Mouse (Mus musculus): Measurements from ENCODE around the gene Arhgap42.
A peak's percentile ranks its signal among the peaks of the same experiment; 100 is the strongest.

Arhgap42 gene

DNA sequence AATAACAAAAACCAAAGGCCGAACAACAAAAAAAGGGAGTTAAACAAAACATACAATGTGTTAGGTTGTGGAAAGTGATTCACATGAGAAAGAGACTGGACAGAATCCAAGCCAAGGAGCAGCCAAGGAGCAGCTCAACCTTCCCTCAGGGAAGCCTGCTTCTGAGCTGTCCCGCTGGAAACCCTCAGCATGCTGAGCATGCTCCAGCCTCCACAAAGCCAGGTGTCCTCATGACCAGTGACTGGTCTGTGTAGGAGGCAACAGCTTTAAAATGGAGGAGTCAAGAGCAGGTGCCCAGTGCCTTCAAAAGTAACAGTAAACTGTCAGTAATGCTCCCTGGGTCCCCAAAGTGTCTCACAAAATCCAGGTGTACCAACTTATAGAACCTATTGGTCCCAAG is 28.4 kb downstream of the Arhgap42 start:
- DNase-seq (ENCODE audit: low read depth): peak; percentile 45

GRCm38 (mm10) chr9:9208205-9208604 is 30.7 kb downstream of the Arhgap42 start:
- no peak for DNase-seq (ENCODE audit: low read depth)

- DNase-seq (ENCODE audit: low read depth): no peak
Measured at GRCm38 (mm10) chr9:9207251-9207650, 31.6 kb downstream of the Arhgap42 start.

- no peak for DNase-seq (ENCODE audit: low read depth)
Measured at GRCm38 (mm10) chr9:9200827-9201388, 38.0 kb downstream of the Arhgap42 start.

DNA sequence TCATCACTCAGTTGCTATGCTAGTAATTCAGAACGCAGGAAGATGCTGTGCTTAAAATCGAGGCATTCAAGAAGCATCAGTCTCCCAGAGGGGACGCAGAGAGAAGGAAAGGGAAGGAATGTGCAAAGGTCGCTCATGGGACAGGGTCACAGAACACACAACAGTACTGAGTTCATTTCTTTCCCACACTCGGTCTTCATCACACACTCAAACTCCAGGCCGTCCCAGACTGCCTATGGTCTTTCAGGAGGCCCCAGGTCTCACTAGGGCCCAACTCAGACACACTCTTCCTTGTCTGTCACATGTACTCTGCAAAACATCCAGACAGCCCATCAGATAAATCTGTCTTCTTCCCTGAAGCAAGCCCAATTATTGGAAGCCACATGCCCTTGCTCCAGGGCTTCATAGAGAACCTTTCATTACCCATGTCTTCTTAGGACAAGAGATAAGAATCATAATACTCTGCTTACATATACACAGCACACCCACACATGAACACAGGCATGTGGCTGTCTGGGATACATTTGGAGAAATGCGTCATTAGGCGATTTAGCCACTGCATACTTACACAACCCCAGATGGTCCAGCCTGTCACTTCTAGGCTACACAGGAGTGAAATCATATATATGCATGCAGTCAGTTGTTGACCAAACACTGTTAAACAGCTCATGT is 39.6 kb downstream of the Arhgap42 start:
- no peak for DNase-seq (ENCODE audit: low read depth)

DNA sequence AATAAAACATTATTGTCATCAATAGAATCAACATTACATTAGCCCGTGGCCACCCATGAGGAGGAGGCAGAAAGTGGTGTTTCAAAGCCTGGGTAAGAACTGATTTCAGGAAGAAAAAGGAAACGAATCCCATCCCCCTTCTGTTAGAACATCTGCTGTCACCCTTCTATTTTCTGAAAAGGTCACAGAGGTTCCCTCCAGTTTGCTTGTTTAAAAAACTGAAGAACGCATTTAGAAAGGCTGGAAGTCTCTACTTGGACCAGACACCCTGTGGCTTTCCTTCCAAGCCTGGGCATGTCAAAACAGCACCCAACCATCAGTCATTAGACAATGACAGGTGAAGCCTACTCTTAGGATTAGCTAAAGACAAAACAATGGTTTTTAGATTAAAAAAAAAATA is 40.3 kb downstream of the Arhgap42 start:
- no peak for DNase-seq (ENCODE audit: low read depth)

GRCm38 (mm10) chr9:9196046-9196445 is 42.9 kb downstream of the Arhgap42 start:
- DNase-seq (ENCODE audit: low read depth): peak; percentile 17

DNA sequence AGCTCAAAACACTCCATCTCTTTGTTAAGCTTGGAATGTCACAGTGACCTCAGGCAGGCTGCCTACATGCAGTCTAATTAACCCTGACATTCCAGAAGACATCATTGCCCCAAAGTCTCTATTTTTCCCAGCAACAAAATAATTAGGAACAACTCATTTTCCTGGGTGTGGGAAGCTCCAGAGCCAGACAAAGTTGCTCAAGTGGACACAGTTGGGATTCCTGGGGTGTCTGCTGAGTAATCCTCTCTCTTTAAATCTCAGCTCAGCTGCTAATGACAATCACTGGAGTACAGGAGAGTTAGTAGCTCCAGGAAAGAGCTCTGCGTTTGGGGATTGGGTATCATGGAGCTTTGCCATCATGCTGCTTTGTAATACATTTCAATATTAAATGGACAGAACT is 44.4 kb downstream of the Arhgap42 start:
- no peak for DNase-seq (ENCODE audit: low read depth)

GRCm38 (mm10) chr9:9192716-9193115 is 46.2 kb downstream of the Arhgap42 start:
- no peak for DNase-seq (ENCODE audit: low read depth)

GRCm38 (mm10) chr9:9190835-9191234 is 48.1 kb downstream of the Arhgap42 start:
- no peak for DNase-seq (ENCODE audit: low read depth)

DNA sequence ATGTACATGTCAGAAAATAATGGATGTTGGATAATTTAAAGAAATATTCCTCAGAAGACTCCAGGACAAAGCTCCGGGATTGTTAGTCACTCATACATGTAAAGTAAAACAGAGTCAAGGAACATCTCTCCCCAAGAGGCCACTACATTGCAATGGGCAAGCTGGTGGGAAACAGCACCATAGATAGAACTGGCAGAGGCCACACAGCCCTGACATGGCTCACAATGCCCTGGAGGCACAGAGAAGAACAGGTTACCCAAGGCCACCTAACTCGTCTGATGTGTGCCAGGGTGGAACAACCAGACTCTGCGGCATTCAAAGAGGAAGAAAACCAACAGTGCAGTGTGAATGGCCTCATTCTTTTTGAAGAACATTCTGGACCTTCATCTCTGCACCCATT is 50.7 kb downstream of the Arhgap42 start:
- DNase-seq (ENCODE audit: low read depth): peak; percentile 10

GRCm38 (mm10) chr9:9177745-9178144 is 61.2 kb downstream of the Arhgap42 start:
- DNase-seq (ENCODE audit: low read depth): no peak

GRCm38 (mm10) chr9:9174924-9175323 is 64.0 kb downstream of the Arhgap42 start:
- DNase-seq (ENCODE audit: low read depth): no peak

- no peak for DNase-seq (ENCODE audit: low read depth)
Measured at GRCm38 (mm10) chr9:9174206-9174605, 64.7 kb downstream of the Arhgap42 start.

- DNase-seq (ENCODE audit: low read depth): no peak
Measured at GRCm38 (mm10) chr9:9173091-9173490, 65.8 kb downstream of the Arhgap42 start.

DNA sequence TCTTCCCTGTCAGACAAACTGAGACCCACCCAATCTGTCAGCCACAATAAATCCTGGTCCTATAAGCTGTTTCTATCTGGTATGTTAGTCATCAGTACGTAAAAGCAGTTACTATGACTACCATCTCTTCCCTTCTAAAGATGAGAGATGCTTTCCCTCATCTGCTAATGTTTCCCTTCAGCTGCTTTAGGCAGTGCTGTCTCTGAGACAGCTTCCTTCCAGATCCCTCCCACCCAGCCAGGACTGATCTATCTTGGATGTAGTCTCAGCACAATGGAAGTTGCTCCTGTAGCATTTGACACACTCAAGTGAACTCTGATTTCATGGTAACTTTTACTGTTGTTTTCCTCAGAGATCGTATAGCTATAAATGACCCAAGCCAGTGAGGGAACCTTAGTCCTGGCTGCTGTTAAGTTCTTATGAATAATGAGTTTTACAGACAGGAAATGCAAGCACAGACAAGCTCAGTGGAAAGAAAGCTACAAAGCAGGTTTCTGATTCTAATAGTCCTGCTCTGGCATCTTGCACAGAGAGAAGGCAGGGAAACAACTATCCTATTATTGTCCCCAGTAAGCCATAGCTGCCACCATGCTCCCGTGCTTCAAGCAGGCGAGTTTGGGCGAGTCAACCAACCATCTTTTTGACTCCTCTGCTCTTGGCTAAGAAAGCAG is 67.6 kb downstream of the Arhgap42 start:
- DNase-seq (ENCODE audit: low read depth): no peak

GRCm38 (mm10) chr9:9165641-9166063 is 73.2 kb downstream of the Arhgap42 start:
- no peak for DNase-seq (ENCODE audit: low read depth)

GRCm38 (mm10) chr9:9160736-9161135 is 78.2 kb downstream of the Arhgap42 start:
- no peak for DNase-seq (ENCODE audit: low read depth)

GRCm38 (mm10) chr9:9158241-9158640 is 80.7 kb downstream of the Arhgap42 start:
- no peak for DNase-seq (ENCODE audit: low read depth)

DNA sequence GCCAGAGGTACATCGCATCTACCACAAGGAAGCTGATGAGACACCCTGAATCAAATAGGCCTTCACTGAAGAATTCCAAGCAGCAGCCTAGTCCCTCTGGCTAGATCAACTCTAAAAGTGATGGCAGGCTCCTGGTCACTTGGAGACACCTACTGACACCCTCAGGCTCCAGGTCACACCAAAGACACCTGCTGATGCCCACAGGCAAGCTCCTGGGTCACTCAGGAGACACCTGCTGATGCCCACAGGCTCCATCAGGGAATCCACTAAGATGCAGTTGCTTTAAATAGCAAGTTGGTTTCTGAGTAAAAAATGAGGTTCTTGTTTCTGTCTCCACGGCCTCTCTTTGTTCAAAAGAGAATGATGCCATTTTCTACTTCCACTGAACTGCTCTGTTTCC is 81.5 kb downstream of the Arhgap42 start:
- no peak for DNase-seq (ENCODE audit: low read depth)

GRCm38 (mm10) chr9:9154636-9155035 is 84.3 kb downstream of the Arhgap42 start:
- DNase-seq (ENCODE audit: low read depth): no peak

DNA sequence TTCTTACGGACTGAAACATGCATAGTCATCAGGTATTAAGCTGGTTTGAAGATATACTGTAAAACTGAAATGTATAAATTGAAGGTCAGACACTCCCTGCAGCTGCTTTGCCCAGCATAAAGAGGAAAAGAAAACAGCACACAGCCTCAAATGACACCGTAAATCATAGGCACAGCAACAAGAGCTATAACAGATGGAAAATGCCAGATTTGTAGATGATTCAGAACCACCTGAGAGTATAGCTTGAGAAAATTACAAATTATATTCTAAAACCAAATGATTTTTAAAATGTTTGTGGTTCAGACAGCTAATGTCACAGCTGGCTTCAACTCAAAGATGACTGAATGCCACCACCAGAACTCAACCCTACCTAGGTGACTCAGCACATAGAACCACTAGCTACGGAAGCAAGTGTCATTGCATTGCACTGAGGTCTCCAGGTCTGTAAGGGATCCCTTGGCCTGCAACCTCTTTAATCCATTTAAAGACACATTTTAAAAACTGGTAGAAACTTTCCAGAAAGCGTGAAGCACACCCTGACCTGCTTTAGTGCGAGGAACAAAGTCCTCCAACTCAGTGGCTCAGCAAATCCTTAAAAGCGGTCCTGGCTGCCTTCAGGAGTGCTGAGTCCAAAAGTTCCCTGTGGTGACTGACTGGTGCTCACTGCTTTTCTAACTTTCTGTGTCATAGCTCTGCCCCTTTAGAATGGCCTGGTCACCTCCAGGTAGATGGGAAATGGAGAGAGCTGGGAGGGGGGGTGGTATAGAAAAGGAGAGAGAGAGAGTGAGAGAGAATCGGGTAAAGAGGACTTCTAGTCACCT is 94.4 kb downstream of the Arhgap42 start:
- peak; percentile 15 for DNase-seq (ENCODE audit: low read depth)

DNA sequence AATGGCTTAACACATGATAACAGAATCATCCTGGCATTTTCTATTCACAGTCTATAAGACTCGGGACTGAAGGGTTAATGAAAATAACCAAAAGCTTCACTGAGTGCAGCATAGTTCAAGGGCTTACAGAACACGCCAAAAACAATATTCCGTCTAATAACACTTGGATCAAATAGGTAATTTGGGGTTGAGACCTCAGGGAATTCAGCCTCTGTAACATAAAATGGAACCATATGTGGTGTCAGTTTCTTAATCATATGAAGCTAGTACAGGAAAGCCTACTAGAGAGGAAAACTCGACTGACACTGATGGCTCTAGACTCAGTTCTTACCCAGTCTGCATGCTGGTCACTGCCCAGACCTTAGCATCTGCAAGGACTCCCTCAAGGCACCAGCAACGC is 95.8 kb downstream of the Arhgap42 start:
- DNase-seq (ENCODE audit: low read depth): peak; percentile 64
